Mouse (Mus musculus) left cerebral cortex, adult 9 months (tissue): ENCODE data around the gene Klhl41.

Experiments
- DNase-seq, 2 experiments: peaks; one replicate each; pipeline ENCODE4 v3.0.0; 2022; ENCODE audit warnings: low spot score in 2 of 2

Klhl41 gene

DNA sequence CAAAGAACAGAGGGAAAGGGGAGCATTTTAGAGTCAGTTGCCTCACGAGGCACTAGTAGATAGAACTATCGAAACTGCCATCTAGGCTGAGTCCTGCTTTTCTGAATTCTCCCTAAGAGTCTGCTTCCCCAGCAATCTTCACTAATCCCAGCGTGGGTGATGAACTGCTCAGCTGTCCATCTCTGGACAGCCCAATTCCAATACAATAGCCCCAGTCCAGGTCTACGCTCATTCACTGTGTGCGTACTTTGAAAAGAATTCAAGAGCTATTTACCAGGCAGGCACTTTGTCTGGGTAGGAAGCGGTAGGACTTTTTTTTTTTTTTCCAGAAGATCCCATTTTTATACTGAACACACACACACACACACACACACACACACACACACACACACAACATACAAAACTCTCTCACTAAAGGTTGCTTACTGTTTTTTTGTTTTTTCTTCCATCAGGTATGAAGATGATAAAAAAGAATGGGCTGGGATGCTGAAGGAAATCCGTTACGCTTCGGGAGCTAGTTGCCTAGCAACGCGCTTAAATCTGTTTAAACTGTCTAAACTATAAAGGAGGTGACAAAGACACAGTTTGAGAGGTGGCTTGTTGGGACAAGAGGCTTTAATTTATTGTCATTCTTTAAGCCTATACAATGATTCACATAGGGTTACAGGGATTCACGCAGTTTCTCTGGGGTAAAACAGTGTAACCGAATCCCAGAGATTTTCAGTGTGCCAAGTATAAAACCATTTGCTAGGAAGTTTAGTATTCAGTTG, 13.3 kb downstream of the Klhl41 start:
- peak in 1 of 2 experiments; percentile 32 for DNase-seq

DNA sequence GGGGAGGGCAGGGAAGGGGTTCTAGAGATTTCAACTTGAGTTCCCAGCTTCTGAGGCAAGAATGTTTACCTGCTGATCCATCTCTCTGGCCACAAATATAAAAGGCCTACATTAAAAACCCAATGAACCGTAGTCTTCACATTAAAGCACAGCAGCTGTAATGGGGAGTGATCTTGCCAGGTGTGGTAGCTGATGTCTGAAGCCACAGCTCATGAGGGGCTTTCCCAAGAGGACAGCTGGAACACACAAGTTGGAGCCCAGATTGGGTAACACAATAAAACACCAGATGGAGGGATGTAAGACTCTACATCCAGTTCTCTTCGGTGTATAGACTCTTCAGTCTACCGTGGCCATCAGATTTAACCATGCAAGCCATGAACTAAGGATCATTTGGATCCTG, 14.6 kb downstream of the Klhl41 start:
- no peak for DNase-seq

DNA sequence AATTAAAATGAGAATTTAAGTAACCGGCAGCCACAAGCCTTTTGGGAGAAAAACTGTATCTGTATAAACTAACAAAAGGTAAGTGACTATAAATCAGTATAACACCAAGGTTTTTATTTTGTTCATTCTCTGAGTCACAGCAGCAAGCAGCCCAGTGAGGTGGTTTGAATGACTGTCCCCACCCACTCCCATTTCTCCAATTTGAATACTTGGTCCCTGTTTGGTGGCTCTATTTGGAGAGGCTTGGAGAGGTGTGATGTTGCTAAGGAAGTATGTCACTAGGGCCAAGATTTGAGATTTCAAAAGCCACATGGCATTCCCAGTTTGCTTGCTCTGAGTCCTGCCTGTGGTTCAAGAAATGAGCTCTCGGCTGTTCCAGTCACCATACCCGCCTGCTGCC, 20.3 kb downstream of the Klhl41 start:
- DNase-seq, result no peak

DNA sequence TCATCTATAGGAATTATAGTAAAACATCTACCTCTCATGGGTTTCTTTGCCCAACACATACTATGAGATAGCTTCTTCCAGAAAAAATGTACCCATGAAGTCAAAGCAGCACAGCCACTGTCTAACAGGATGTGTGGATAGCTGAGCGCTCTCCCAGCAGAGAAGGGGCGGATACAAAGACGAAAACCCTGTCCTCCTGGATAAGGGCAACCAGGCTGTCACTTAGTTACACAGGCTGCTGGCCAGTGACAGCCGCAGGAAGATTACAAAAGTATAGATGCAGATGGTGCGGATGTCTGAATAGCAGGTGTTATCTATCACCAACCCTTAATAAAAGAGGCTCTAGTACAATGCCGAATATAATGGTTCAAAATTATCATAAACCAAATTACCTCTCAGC, 20.9 kb downstream of the Klhl41 start:
- DNase-seq, result no peak

DNA sequence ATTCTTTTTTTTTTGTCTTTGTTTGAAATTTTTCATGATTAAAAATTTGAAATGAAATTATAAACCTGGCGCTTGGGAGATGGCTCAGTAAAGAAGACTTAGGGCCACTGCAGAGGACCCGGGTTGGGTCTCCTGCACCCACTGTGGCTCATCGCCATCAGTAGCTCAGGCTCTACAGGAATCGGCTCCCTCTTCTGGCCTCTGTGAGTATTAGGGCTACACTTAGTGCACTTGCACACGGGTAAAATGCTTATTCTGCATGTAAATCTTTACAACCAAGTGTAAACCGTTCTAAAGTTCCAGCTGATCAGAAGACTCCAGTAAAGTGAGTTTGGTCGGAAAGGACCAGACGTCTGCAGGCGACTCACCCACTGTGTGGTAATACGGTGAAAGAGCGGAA, 23.6 kb downstream of the Klhl41 start:
- no peak for DNase-seq

DNA sequence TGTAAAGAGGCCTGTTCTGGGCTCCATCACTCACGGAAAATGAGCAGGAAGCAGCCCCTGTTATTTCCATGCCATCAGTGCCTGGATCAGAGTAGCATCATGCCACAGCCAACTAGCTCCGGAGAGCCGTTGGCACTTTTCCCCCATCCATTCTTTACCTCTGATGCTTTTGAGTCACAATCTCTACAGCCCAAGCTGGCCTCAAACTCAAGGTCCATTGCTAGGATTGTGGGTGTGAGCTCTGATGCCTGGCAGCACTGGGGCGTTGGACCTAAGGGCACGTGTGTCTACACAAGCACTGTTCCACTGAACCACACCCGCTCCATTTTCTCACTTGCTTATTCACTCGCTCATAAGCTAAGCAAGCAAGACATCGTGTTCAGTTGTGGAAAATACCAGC, 30.5 kb downstream of the Klhl41 start:
- DNase-seq, result no peak

DNA sequence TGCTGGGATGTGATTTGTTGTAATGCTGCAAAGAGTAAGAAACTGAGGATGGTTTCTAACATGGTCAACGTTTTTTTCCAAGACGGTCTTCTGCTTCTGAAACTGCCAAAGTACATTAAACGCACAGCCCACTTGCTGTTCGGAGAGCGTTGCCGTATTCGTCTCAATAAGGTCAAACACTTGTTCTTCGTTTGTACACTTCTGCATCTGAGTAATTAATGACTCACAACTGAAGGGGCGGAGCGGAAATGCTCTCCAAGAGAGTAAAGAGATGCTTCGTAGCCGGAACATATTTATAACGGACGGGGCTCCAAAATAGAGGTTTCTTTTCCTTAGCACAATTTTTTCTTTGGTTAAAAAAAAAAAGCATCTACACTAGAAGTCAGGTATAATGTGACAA, 42.3 kb downstream of the Klhl41 start:
- peak in 1 of 2 experiments; percentile 44 for DNase-seq

DNA sequence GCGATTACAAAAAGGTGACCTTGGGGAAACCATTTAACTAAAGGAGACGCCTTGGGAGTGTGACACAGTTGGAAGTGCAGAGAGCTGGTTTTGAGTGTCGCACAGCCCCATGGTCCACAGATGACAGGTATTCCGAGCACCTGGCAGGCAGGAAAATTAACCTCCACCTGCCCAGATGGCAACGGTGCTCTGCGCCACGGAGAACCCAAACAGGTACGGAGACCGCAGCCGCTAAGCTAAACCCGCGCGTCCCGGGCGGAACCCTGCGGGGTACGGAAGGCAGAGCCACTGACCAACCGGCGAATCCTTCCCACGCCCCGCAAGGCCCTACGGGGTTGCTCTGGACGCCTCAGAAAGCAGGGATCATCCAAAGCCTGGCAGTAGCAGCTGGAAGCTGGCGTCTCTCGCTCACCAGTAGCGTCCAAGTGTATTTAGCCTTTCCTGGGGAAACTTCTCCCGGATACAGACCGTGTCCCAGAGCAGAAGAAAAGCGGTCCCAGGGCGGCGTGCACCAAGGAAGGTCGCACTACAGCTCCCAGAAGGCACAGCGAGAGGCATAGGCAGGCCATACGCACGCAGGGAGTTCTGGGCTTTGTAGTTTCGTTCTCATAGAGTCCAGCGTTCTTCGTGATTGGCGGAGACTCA, 43.2 kb downstream of the Klhl41 start, which contains the start of gene Fastkd1:
TSS of gene Fastkd1 (minus strand) at position 536 of the 645 bp plus-strand sequence.
- DNase-seq, result peak; percentile 80 to 97

DNA sequence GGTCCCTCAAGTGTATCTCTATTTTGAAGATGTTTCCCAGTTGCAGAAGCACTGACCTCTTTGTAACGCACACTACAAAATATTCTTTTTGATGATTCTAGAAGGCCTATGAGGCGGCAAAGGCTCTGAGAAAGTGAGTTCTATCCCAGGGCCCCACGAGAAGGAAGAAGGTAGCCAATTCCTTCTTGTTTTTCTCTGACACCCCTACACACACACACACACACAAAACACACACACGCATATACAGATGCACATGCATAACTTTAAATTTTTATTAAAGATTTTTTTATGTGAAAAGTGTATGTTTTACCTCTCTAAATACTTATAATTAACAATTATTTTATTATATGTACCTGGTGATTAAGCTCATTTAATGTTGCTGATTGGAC, 43.7 kb downstream of the Klhl41 start:
- DNase-seq, result no peak

DNA sequence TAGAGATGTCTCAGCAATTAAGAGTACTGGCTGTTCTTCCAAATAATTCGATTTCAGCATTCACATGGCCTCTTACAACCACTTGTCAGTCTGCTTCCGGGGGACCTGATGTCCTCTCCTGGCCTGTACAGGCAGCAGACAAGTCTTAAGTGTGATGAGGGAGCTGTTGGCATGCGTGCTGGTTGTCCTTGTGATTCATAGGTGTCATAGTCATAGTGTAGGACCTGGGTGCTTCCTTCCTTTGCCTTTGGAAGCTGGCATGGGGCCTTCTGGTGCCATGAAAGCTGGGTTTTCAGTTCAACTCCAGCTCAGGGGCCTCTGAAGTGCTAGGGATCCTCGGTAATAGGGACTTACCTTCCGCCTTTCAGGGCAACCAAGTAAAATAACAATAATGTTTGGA, 44.2 kb downstream of the Klhl41 start:
- DNase-seq, result no peak

DNA sequence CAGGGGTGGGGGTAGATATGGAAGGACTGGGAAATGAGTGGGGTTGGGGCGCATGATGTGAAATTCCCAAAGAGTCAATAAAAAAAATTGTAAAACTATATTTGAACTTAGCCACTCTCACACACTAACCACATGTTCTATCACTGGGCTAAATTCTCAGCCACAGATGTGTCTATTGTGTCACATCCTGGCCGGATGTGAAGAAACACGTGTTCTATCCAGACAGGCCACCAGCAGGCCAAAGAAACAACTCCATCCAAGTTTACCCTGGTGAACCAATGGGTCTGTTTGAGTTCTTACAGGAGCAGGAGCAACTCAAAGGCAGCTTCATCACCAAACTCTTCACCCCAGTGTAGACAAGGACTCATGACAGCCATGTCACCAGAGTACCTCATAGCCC, 46.6 kb downstream of the Klhl41 start:
- DNase-seq, result no peak

DNA sequence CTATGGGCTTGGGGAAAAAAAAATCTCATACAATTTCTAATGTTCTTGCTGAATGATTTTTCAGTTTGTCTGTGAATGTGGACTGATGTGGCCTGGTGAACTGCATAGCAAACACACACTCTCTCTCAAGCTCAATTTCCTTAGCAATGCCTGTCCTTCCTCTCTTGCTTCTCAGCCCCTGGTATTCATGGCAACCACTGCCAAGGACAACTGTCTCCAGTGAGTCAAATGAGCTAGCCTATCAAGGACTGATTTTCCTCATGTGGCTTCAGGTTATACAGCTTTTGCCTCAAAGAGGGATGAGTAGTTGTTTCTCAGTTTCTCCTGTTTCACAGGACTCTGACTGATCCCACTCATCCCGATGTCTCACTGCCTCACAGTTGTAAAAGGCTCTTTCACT, 49.2 kb downstream of the Klhl41 start:
- no peak for DNase-seq

DNA sequence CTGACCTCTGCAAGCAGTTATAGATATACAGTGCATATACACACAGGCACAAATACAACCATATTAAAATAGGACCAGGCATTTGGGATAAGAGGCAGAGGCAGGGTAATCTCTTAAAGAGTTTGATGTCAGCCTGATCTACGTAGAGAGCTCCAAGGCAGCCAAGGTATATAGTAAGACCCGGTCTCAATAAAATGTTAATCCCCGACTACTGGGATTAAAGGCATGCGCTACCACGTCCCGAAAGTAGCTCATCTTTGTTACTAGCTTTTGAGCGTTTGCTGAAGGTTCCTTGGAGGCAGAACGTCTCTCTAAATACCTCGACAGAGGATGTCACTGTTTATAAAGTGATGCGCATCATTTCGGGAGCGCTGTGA, 52.3 kb downstream of the Klhl41 start, which contains the start of gene Ppig:
TSS of gene Ppig (plus strand) at position 273 of the 377 bp plus-strand sequence.
- DNase-seq, result no peak

DNA sequence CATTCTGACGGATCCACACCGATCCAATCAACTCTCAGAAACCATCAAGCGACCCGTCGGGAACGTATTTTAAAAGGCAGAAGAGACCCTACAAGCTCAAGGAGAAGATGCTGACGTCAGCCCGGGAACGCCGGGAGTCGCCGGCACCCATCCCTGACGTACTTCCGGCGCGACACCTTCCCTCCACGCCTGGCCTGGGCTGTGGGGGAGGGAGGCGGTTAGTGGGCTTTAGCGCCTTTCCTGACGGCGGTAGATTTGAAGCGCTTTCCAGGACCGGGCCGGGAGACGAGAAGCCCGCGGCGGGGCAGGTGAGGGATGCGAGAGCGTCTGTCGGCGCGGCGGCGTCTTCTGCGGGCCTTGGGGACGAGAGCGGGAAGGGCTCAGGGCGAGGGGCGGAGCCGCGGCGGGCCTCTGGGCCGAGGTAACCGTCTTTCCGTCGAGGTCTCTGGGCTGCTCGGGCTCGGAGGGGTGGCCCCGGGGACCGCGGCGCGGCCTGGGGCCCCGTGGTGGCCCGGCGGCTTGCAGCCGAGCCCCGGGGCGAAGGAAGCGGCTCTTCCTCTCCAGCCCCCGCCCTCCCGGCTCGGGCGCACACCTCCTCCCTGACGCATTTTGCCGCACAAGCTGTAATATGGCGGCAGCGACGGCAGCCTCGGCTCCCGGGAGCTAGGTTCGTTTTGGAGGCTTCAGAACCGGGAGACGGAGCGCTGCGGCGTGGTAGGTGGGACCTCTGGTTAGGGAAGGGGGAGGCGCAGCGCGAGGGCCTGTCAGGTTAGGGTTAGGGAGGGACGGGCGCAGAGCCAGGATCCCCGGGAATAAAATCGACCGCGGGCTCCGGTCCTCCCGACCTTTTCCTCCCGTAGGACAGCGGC, 53.0 kb downstream of the Klhl41 start:
- peak; percentile 79 to 96 for DNase-seq

DNA sequence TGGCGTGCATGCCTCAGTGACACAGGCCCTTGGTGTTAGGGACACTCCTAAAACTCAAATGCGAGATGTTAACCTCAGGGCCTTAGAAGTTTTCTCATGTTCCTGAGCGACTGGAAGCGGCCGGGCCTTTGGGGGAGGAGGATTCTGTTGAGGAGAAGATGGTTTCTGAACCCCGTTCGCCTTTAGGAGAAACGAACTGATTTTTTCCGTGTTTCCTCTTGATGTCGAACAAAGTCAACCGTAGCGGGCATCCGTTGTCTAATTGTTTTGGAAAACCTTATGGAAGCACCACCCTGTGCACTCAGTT, 53.6 kb downstream of the Klhl41 start:
- DNase-seq, result peak in 1 of 2 experiments; percentile 23
